Comparison of ENCODE assay signal across 10 mouse cellular contexts in genomic region chr16:78637015-78637414, GRCm38 (mm10).
A peak's percentile ranks its signal among the peaks of the same experiment; 100 is the strongest.
DNase-seq lines count a peak whose midpoint lies in the region; ATAC-seq and TF ChIP-seq lines count a peak whose summit lies in the region.
"Had no signal": no experiment of that assay in that cellular context is flagged by ENCODE, and none has a peak within 500 bp of the region (broad histone marks: within the 10 kb centered on the region; RNA-seq: fewer than 3 reads in every experiment).

No protein-coding gene starts in this region.

- no peak overlapping the region for H3K27ac ChIP-seq in MEL (ENCODE audit: control insufficient read depth, low read depth, low read length)
- no peak overlapping the region for H3K27ac ChIP-seq in heart, embryonic 12.5 days (ENCODE audit: poor library complexity, severe bottlenecking)
- H3K27ac ChIP-seq: limb, embryonic 15.5 days had no signal

- TF ChIP-seq RAD21 in MEL (IDR thresholded peaks at IDR 0.05; ENCODE audit: low read depth, low read length) = peak; percentile 48

- H3K4me2 ChIP-seq in heart, embryonic 12.5 days = no peak overlapping the region
- H3K4me2 ChIP-seq: limb, embryonic 15.5 days had no signal

- TF ChIP-seq POLR2A in MEL (IDR thresholded peaks at IDR 0.05; ENCODE audit: control insufficient read depth in 1 of 2, insufficient read depth in 1 of 2, low read depth in 1 of 2, low read length in 2 of 2, poor library complexity in 1 of 2) = no peak

- no peak overlapping the region for H3K4me3 ChIP-seq in MEL (ENCODE audit: control insufficient read depth in 1 of 2, insufficient read depth in 1 of 2, low read depth in 2 of 2, low read length in 2 of 2)
- H3K4me3 ChIP-seq in heart, embryonic 12.5 days = no peak overlapping the region
- H3K4me3 ChIP-seq: erythroblast, embryonic 14.5 days; limb, embryonic 15.5 days had no signal

- TF ChIP-seq EP300 in MEL (IDR thresholded peaks at IDR 0.05; ENCODE audit: low read depth in 1 of 2, low read length in 2 of 2) = no peak

- no peaks in the 10 kb centered on the region for H3K79me2 ChIP-seq in MEL (ENCODE audit: control insufficient read depth, insufficient read depth, low read length, poor library complexity)

- 41% methylated on average over 5 of the region's 5 CpGs for WGBS in heart, embryonic 12.5 days

- H3K36me3 ChIP-seq in MEL (ENCODE audit: control insufficient read depth in 1 of 2, insufficient read depth in 2 of 2, low read length in 2 of 2) = no peaks in the 10 kb centered on the region
- no peaks in the 10 kb centered on the region for H3K36me3 ChIP-seq in heart, embryonic 12.5 days
- H3K36me3 ChIP-seq: limb, embryonic 15.5 days had no signal

- peak; percentile 73 to 76; a peak in 3 of 4 replicates for ATAC-seq in hematopoietic stem cell, adult 5-6 weeks (replicated peaks in 1 of 2; ENCODE audit: insufficient read depth in 1 of 2, low FRiP score in 2 of 2, low TSS enrichment in 1 of 2, low read depth in 1 of 2, poor library complexity in 2 of 2, severe bottlenecking in 2 of 2)
- ATAC-seq in megakaryocyte-erythroid progenitor cell, adult 5-6 weeks (replicated peaks; ENCODE audit: low FRiP score, low TSS enrichment, poor library complexity, severe bottlenecking) = peak; percentile 79
- ATAC-seq in heart, embryonic 12.5 days (ENCODE audit: insufficient number of reproducible peaks, low FRiP score) = no peak

- no peaks in the 10 kb centered on the region for H3K4me1 ChIP-seq in MEL (ENCODE audit: control insufficient read depth in 1 of 2, insufficient read depth in 2 of 2, low read length in 2 of 2)
- no peaks in the 10 kb centered on the region for H3K4me1 ChIP-seq in heart, embryonic 12.5 days (replicated peaks)
- H3K4me1 ChIP-seq: limb, embryonic 15.5 days had no signal

- H3K9ac ChIP-seq in MEL (ENCODE audit: control insufficient read depth, low read depth, low read length, poor library complexity, severe bottlenecking) = no peak overlapping the region
- no peak overlapping the region for H3K9ac ChIP-seq in heart, embryonic 12.5 days
- H3K9ac ChIP-seq: limb, embryonic 15.5 days had no signal

- no peaks in the 10 kb centered on the region for H3K27me3 ChIP-seq in MEL (ENCODE audit: control insufficient read depth in 1 of 2, insufficient read depth in 2 of 2, low read length in 2 of 2)
- no peaks in the 10 kb centered on the region; the same call in 1 of the 2 replicates for H3K27me3 ChIP-seq in heart, embryonic 12.5 days (replicated peaks)
- H3K27me3 ChIP-seq: limb, embryonic 15.5 days had no signal

- peak; percentile 14 for DNase-seq in layer of hippocampus, adult 11-12 months (ENCODE audit: low spot score)
- no peak for DNase-seq in layer of hippocampus, postnatal 36 days
- peak; percentile 53 for DNase-seq in MEL (ENCODE audit: low read depth, low spot score)
- peak; percentile 12 for DNase-seq in adrenal gland, postnatal 25 days
- no peak for DNase-seq in B cell, adult 2 months

- TF ChIP-seq CTCF in MEL (IDR thresholded peaks at IDR 0.05 in 2 of 3, conservative IDR thresholded peaks at IDR 0.05 in 1 of 3; ENCODE audit: control insufficient read depth in 1 of 3, insufficient read depth in 1 of 3, low read depth in 2 of 3, low read length in 3 of 3, poor library complexity in 1 of 3, severe bottlenecking in 1 of 3) = peak in 2 of 3 experiments; percentile 41 to 60; a peak in 4 of 6 replicates

- H3K9me3 ChIP-seq in MEL (replicated peaks; ENCODE audit: insufficient read depth, low read length) = no peaks in the 10 kb centered on the region
- H3K9me3 ChIP-seq in heart, embryonic 12.5 days (replicated peaks) = no peaks in the 10 kb centered on the region
- H3K9me3 ChIP-seq: limb, embryonic 15.5 days had no signal

TF ChIP-seq in MEL, 35 proteins besides CTCF, POLR2A, EP300 and RAD21:
- TF ChIP-seq SMC3 (IDR thresholded peaks at IDR 0.05; ENCODE audit: low read depth, low read length) (peak; percentile 53), NELFE (IDR thresholded peaks at IDR 0.05; ENCODE audit: low read depth, low read length) (no peak)

Comparison
In these comparisons a context has a peak if more than half of its experiments do, and no peak if none do; other contexts are left out.
1. DNase-seq: peak in layer of hippocampus, adult 11-12 months (single experiment), MEL (single experiment) and adrenal gland, postnatal 25 days (single experiment); none in layer of hippocampus, postnatal 36 days (0 of 2) and B cell, adult 2 months (0 of 2).